Mouse (Mus musculus) liver, postnatal 0 days (tissue): ENCODE measurements around the gene Npy.

ENCODE experiments used
- CTCF ChIP-seq: sonication (generic); IDR thresholded peaks from 2 replicates; pipeline ENCODE4 v1.5.1; 2016; ENCODE audit warnings: antibody characterized with exemption, low read depth
- EP300 ChIP-seq: IDR thresholded peaks from 2 replicates; pipeline ENCODE4 v1.6.1; 2016; ENCODE audit warnings: antibody characterized with exemption, low read depth, mild to moderate bottlenecking

DNA sequence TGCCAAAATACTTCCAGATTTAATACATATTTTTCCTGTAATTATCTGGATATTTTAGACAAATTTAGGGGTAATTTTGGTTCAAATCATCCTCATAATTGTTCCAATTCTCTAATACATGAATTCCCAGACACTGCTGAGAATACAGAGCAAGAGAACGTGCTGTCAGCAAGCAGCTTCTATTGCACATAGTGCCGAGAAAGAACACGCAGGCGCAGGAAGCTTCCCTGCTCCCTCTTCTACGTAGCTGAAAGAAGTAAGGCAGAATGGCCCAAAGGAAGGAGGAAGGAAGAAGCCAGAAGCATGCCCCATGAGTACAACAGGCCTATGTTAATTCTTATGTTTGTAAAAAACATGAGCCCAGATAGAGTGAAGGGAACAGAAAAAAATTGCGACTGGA, 4.9 kb upstream of the Npy start:
- TF ChIP-seq CTCF: no peak
- TF ChIP-seq EP300: no peak
